Mouse (Mus musculus) cerebellum, postnatal 14 days (tissue): ENCODE results near the gene Gm10477.
"Not testable (repeated sequence)": the region's sequence is repeated elsewhere in the genome, so short reads cannot be mapped to it uniquely, and the experiment has no call there.

Experiments used
- DNase-seq, 2 experiments: peaks; one replicate each; pipeline ENCODE4 v3.0.0; 2021; ENCODE audit warnings: mixed read lengths in 2 of 2

The Gm10477 gene

GRCm38 (mm10) chrX:56524442-56524841, at the start of gene Gm10477:
TSS of gene Gm10477 (plus strand) at chrX:56524742.
- not testable (repeated sequence) for DNase-seq

GRCm38 (mm10) chrX:56477553-56477952, 47.0 kb upstream of the Gm10477 start:
- no peak for DNase-seq

- DNase-seq, result no peak
These were observed 42.6 kb upstream of the Gm10477 start for GRCm38 (mm10) chrX:56481906-56482305.

GRCm38 (mm10) chrX:56489758-56490157, 34.8 kb upstream of the Gm10477 start:
- peak; percentile 84 to 91 for DNase-seq

GRCm38 (mm10) chrX:56497241-56497640, 27.3 kb upstream of the Gm10477 start:
- DNase-seq, result peak; percentile 14 to 16

GRCm38 (mm10) chrX:56531266-56531665, 6.7 kb downstream of the Gm10477 start:
- peak; percentile 76 to 79 for DNase-seq

GRCm38 (mm10) chrX:56537162-56537561, 12.6 kb downstream of the Gm10477 start:
- DNase-seq, result peak; percentile 33 to 51

- DNase-seq, result no peak
These were observed 25.0 kb downstream of the Gm10477 start, which contains the start of gene Gm648 for GRCm38 (mm10) chrX:56549506-56549905. TSS of gene Gm648 (minus strand) at chrX:56549606.

GRCm38 (mm10) chrX:56553584-56553983, 29.0 kb downstream of the Gm10477 start:
- DNase-seq, result no peak

GRCm38 (mm10) chrX:56572465-56572864, 47.9 kb downstream of the Gm10477 start:
- peak; percentile 17 to 34 for DNase-seq
